ENCODE assay signal across 21 mouse cellular contexts in the genomic region with DNA sequence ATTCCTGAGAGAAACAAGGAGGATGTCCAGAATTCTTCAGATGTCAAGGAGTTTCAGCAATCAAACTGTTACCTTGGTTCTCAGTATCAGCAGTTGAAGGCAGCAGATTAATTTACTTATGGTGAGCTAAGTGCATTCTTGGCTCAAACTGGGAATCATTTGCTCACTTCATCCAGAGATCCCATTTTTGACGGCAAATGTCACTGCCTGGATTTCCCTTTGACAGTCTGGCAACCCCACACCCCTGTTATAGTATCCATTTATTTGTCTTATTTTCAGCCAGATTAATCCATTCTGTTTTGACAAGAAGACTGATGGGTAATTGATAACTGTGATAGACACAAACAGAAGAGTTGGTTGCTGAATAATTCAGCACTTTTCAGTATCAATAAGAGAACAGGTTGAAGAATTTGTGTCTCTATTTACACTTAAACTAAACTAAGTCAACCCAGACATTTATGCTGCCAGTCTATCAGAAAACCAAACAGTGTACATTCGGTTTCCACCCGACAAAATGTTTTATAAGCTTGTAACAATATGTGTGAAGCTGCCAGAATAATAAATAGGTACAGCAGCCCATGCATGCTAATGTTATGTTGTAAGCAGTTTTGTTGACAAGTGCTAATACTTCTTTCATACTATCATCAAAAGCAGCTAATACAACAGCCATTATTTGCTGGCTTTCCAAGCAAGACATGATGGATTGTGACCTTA.
A peak's percentile ranks its signal among the peaks of the same experiment; 100 is the strongest.
DNase-seq lines count a peak whose midpoint lies in the region; ATAC-seq lines count a peak whose summit lies in the region.
"Had no signal": no experiment of that assay in that cellular context is flagged by ENCODE, and none has a peak within 500 bp of the region (broad histone marks: within the 10 kb centered on the region; RNA-seq: fewer than 3 reads in every experiment).

No protein-coding gene starts in this region.

- WGBS in hindbrain, embryonic 11.5 days = 66% methylated on average over 3 of the region's 3 CpGs
- 72% methylated on average over 3 of the region's 3 CpGs for WGBS in hindbrain, embryonic 10.5 days
- 20% methylated on average over 3 of the region's 3 CpGs for WGBS in forebrain, embryonic 15.5 days
- WGBS in hindbrain, embryonic 13.5 days = 29% methylated on average over 3 of the region's 3 CpGs
- 83% methylated on average over 3 of the region's 3 CpGs for WGBS in embryonic facial prominence, embryonic 10.5 days

- no peak overlapping the region for H3K9ac ChIP-seq in hindbrain, embryonic 11.5 days (ENCODE audit: low read depth, low read length)
- H3K9ac ChIP-seq in forebrain, embryonic 15.5 days (replicated peaks) = no peak overlapping the region
- H3K9ac ChIP-seq in hindbrain, embryonic 13.5 days = no peak overlapping the region
- H3K9ac ChIP-seq: embryonic facial prominence, embryonic 15.5 days had no signal

- H3K27ac ChIP-seq in hindbrain, embryonic 11.5 days (ENCODE audit: low read depth, low read length) = no peak overlapping the region
- H3K27ac ChIP-seq in hindbrain, embryonic 10.5 days = no peak overlapping the region
- H3K27ac ChIP-seq in forebrain, embryonic 15.5 days (replicated peaks) = peak overlapping the region; percentile 33
- no peak overlapping the region for H3K27ac ChIP-seq in hindbrain, embryonic 13.5 days
- no peak overlapping the region for H3K27ac ChIP-seq in embryonic facial prominence, embryonic 10.5 days (replicated peaks)
- H3K27ac ChIP-seq: embryonic facial prominence, embryonic 15.5 days had no signal

- no peaks in the 10 kb centered on the region for H3K27me3 ChIP-seq in hindbrain, embryonic 11.5 days (ENCODE audit: control insufficient read depth, insufficient read depth, low read length)
- no peaks in the 10 kb centered on the region for H3K27me3 ChIP-seq in hindbrain, embryonic 10.5 days (ENCODE audit: insufficient read depth, poor library complexity, severe bottlenecking)
- H3K27me3 ChIP-seq in forebrain, embryonic 15.5 days = no peaks in the 10 kb centered on the region
- no peaks in the 10 kb centered on the region for H3K27me3 ChIP-seq in hindbrain, embryonic 13.5 days
- no peaks in the 10 kb centered on the region for H3K27me3 ChIP-seq in embryonic facial prominence, embryonic 10.5 days (replicated peaks; ENCODE audit: low read depth, poor library complexity, severe bottlenecking)
- H3K27me3 ChIP-seq: CH12.LX; embryonic facial prominence, embryonic 15.5 days; Patski had no signal

- intact Hi-C loops in left cerebral cortex, postnatal 4 days (cut with DNase I) = no loop called here

- H3K36me3 ChIP-seq in hindbrain, embryonic 11.5 days (ENCODE audit: control insufficient read depth, insufficient read depth, low read length) = no peaks in the 10 kb centered on the region
- H3K36me3 ChIP-seq in hindbrain, embryonic 10.5 days = no peaks in the 10 kb centered on the region
- no peaks in the 10 kb centered on the region for H3K36me3 ChIP-seq in forebrain, embryonic 15.5 days
- no peaks in the 10 kb centered on the region for H3K36me3 ChIP-seq in hindbrain, embryonic 13.5 days
- H3K36me3 ChIP-seq in embryonic facial prominence, embryonic 10.5 days (replicated peaks) = no peaks in the 10 kb centered on the region
- H3K36me3 ChIP-seq: embryonic facial prominence, embryonic 15.5 days had no signal

- H3K9me3 ChIP-seq in hindbrain, embryonic 11.5 days (ENCODE audit: control insufficient read depth, low read length) = no peaks in the 10 kb centered on the region
- no peaks in the 10 kb centered on the region for H3K9me3 ChIP-seq in hindbrain, embryonic 10.5 days
- no peaks in the 10 kb centered on the region for H3K9me3 ChIP-seq in forebrain, embryonic 15.5 days
- H3K9me3 ChIP-seq in hindbrain, embryonic 13.5 days = no peaks in the 10 kb centered on the region
- no peaks in the 10 kb centered on the region for H3K9me3 ChIP-seq in embryonic facial prominence, embryonic 10.5 days
- H3K9me3 ChIP-seq: embryonic facial prominence, embryonic 15.5 days had no signal

- peak; percentile 28; the same call in 1 of the 2 replicates for ATAC-seq in hindbrain, embryonic 11.5 days (ENCODE audit: low FRiP score)
- ATAC-seq in forebrain, embryonic 15.5 days (replicated peaks) = peak; percentile 86
- peak; percentile 24; the same call in 1 of the 2 replicates for ATAC-seq in hindbrain, embryonic 13.5 days (ENCODE audit: low FRiP score)
- ATAC-seq: activated CD4-positive, CD25-positive, alpha-beta regulatory T cell, adult 4 months; intestine, embryonic 16.5 days; Patski had no signal

- H3K4me3 ChIP-seq in hindbrain, embryonic 11.5 days (ENCODE audit: low read depth, low read length) = no peak overlapping the region
- no peak overlapping the region for H3K4me3 ChIP-seq in hindbrain, embryonic 10.5 days
- no peak overlapping the region for H3K4me3 ChIP-seq in forebrain, embryonic 15.5 days
- no peak overlapping the region for H3K4me3 ChIP-seq in hindbrain, embryonic 13.5 days
- no peak overlapping the region for H3K4me3 ChIP-seq in embryonic facial prominence, embryonic 10.5 days
- H3K4me3 ChIP-seq: embryonic facial prominence, embryonic 15.5 days; erythroblast, embryonic 14.5 days had no signal

- no peaks in the 10 kb centered on the region for H3K4me1 ChIP-seq in hindbrain, embryonic 11.5 days (replicated peaks; ENCODE audit: control insufficient read depth, insufficient read depth, low read length)
- H3K4me1 ChIP-seq in hindbrain, embryonic 10.5 days (replicated peaks) = 0 out of 2 replicates have a peak, but pooled peaks cover 14% of the 10 kb centered on the region
- peaks cover 16% of the 10 kb centered on the region for H3K4me1 ChIP-seq in forebrain, embryonic 15.5 days
- H3K4me1 ChIP-seq in hindbrain, embryonic 13.5 days (replicated peaks) = peaks cover 8% of the 10 kb centered on the region
- H3K4me1 ChIP-seq in embryonic facial prominence, embryonic 10.5 days = no peaks in the 10 kb centered on the region
- H3K4me1 ChIP-seq: embryonic facial prominence, embryonic 15.5 days had no signal

- no peak for DNase-seq in hindbrain, embryonic 11.5 days (ENCODE audit: low spot score)
- no peak for DNase-seq in hindbrain, embryonic 10.5 days (ENCODE audit: low spot score)
- no peak for DNase-seq in embryo, embryonic 9.5 days (ENCODE audit: extremely low spot score)
- DNase-seq in left cerebral cortex, postnatal 4 days = no peak
- DNase-seq in embryonic facial prominence, embryonic 10.5 days (ENCODE audit: low spot score) = no peak
- DNase-seq: adrenal gland, postnatal 14 days; cerebellum, adult 18-20 months; cerebellum, adult 9-11 months; cerebellum, postnatal 36 days; gastrocnemius, postnatal 36 days; heart, adult 11 months; heart, postnatal 4 days; kidney, adult 2 months had no signal

- H3K4me2 ChIP-seq in hindbrain, embryonic 11.5 days (replicated peaks; ENCODE audit: low read depth, low read length) = no peak overlapping the region
- no peak overlapping the region for H3K4me2 ChIP-seq in forebrain, embryonic 15.5 days (replicated peaks)
- no peak overlapping the region for H3K4me2 ChIP-seq in hindbrain, embryonic 13.5 days
- H3K4me2 ChIP-seq: embryonic facial prominence, embryonic 15.5 days had no signal

Comparison
In these comparisons a context has a peak if more than half of its experiments do, and no peak if none do; other contexts are left out.
1. ATAC-seq: peak in every context shown above with its lines; median percentile 86 in forebrain, embryonic 15.5 days; 28 in hindbrain, embryonic 11.5 days; 24 in hindbrain, embryonic 13.5 days.